Mouse (Mus musculus) ES-Bruce4 (cell line): ENCODE results near the gene Ccl2. TPM values are rescaled to one million over a fixed set of nuclear protein-coding genes. Genes with fewer than 3 reads are reported as not detected.

Experiments
- H3K27ac ChIP-seq: 2 replicates; pipeline ENCODE4 v1.5.1; 2012; ENCODE audit warnings: low read length, inconsistent platforms; ENCODE audit not compliant: insufficient read depth
- H3K27me3 ChIP-seq: 2 replicates; pipeline ENCODE4 v1.6.1; 2012; ENCODE audit warnings: mild to moderate bottlenecking, low read length, inconsistent platforms; ENCODE audit not compliant: control insufficient read depth, poor library complexity, insufficient read depth, severe bottlenecking
- H3K36me3 ChIP-seq: 2 replicates; pipeline ENCODE4 v1.6.1; 2012; ENCODE audit warnings: inconsistent platforms, mild to moderate bottlenecking, low read length, moderate library complexity; ENCODE audit not compliant: control insufficient read depth, poor library complexity, insufficient read depth, severe bottlenecking
- H3K4me1 ChIP-seq: one replicate; pipeline ENCODE4 v1.8.1; 2011; ENCODE audit warnings: low read length; ENCODE audit not compliant: control insufficient read depth, insufficient read depth
- H3K4me3 ChIP-seq: 2 replicates; pipeline ENCODE4 v1.5.1; 2011; ENCODE audit warnings: low read depth, mild to moderate bottlenecking, low read length
- H3K9ac ChIP-seq: 2 replicates; pipeline ENCODE4 v1.6.1; 2012; ENCODE audit warnings: low read depth, mild to moderate bottlenecking, inconsistent platforms; ENCODE audit not compliant: poor library complexity, severe bottlenecking
- H3K9me3 ChIP-seq: replicated peaks from 2 replicates; pipeline ENCODE4 v1.6.1; 2012; ENCODE audit warnings: mild to moderate bottlenecking, low read length, inconsistent platforms; ENCODE audit not compliant: control insufficient read depth, poor library complexity, insufficient read depth, severe bottlenecking
- CTCF ChIP-seq: IDR thresholded peaks from one replicate; pipeline ENCODE4 v1.8.1; 2011; ENCODE audit warnings: low read depth, low read length
- EP300 ChIP-seq: IDR thresholded peaks from 2 replicates; pipeline ENCODE4 v1.6.1; 2011; ENCODE audit warnings: low read depth, low read length; ENCODE audit not compliant: insufficient read depth
- POLR2A ChIP-seq: IDR thresholded peaks from one replicate; pipeline ENCODE4 v1.8.1; 2011; ENCODE audit warnings: low read length; ENCODE audit not compliant: insufficient read depth
- polyA plus RNA-seq: library from polyadenylated mRNA; stranded (reverse); fragments of >200 nt; gene quantifications from 2 replicates; pipeline ENCODE4 v1.2.4, GENCODE M21; 2011; ENCODE audit warnings: low read depth; ENCODE audit not compliant: missing spikeins, insufficient read depth, insufficient read length

Gene Ccl2
- polyA plus RNA-seq, 1 experiment = 4.3 TPM

DNA sequence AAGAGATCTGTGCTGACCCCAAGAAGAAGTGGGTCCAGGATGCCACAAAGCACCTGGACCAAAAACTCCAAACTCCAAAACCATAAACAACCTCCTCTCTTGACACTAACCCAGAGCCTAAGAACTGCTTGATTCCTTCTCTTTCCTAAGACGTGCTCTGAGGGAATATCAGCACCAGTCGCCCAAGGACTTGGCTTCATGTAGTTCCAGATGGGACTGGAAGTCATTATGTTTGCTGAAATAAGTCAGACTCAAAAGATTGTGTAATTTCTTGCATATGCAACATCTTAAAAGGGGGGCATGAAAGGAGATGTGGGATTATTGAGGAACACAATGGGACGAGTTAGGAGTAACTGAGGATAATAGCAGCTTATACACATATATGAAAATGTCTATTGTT lies 26.9 kb downstream of the Ccl2 start:
- Histone ChIP-seq H3K4me3 (no peak overlapping the region), H3K27ac (no peak overlapping the region), H3K27me3 (no peaks in the 10 kb centered on the region), H3K9ac (no peak overlapping the region), H3K36me3 (no peaks in the 10 kb centered on the region), H3K9me3 (no peaks in the 10 kb centered on the region), H3K4me1 (no peaks in the 10 kb centered on the region)
- no peak for TF ChIP-seq CTCF
- no peak for TF ChIP-seq POLR2A

DNA sequence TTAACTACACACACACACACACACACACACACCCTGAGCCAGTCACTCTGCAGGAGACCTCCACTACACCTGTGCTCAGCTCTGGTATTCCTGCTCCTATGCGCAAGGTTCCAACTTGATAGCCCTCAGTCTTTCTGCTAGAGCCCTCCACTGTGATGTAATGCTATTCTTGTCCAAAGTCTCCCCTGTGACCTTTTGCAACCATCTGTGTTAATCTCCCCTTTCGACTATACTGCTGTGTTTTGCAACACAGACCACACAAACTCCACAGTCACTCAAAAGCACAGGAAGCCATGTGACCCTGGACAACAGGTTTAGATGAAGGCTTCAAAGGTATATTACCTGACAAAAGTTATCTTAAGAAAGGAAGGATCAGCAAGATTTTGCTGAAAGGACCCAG lies 28.1 kb downstream of the Ccl2 start:
- H3K9ac ChIP-seq = no peak overlapping the region
- no peak overlapping the region for H3K27ac ChIP-seq
- H3K4me3 ChIP-seq = no peak overlapping the region
- no peak for TF ChIP-seq CTCF
- no peak for TF ChIP-seq POLR2A
- no peak for TF ChIP-seq EP300
- no peaks in the 10 kb centered on the region for H3K36me3 ChIP-seq
- H3K9me3 ChIP-seq = no peaks in the 10 kb centered on the region
- no peaks in the 10 kb centered on the region for H3K4me1 ChIP-seq
- H3K27me3 ChIP-seq = no peaks in the 10 kb centered on the region

DNA sequence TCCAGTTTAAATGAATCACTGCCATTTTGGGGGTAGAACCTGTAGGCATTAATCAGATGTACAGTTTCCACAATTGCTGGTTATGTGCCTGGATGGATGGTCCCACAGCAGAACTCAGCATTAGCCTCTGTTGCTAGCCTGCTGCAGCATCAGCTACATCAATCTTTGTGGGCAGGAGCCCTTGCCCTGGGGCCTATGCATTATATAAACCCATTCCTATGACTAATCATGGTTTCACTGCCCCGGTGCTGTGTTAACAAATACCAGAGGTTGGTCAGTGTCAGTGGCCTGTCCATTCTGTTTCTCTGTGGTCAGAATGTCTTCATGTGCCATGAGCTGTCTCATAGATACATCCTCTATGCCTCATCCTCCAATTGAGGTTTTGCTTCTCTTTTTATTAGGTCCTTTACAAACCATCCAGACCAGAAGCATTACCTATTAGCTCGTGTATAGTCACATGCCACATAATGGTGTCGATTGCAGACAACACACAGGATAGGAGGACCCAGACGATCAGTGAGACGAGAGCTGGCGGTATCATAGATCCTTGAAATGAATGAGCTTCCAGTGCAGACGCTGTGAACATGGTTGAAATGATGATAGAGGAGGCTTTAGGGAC lies 31.7 kb downstream of the Ccl2 start:
- no peaks in the 10 kb centered on the region for H3K27me3 ChIP-seq
- H3K9me3 ChIP-seq = no peaks in the 10 kb centered on the region
- no peak overlapping the region for H3K27ac ChIP-seq
- no peak overlapping the region for H3K9ac ChIP-seq
- no peak overlapping the region for H3K4me3 ChIP-seq
- TF ChIP-seq CTCF (no peak), EP300 (no peak), POLR2A (no peak)
- no peaks in the 10 kb centered on the region for H3K36me3 ChIP-seq
- no peaks in the 10 kb centered on the region for H3K4me1 ChIP-seq

DNA sequence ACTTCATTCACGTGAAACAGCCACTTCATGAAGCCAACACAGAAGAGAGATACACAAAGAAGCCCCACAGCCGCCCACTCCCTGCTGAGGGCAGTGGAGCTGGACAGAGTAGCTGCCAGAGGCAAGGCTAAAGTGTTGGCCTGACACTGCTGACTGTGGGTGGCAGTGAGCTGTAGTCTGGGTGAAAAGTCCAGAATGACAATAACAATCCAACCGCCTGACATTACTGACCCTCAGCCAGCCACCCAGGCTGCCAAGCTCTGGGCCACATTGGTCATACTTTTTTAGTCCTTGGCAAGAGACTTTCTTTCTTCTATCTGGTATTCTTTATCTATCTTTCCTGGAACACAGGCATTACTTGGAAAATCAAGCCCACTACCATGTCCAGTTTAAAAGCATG lies 35.7 kb downstream of the Ccl2 start:
- TF ChIP-seq POLR2A (no peak), EP300 (no peak), CTCF (no peak)
- H3K36me3 ChIP-seq = no peaks in the 10 kb centered on the region
- no peak overlapping the region for H3K9ac ChIP-seq
- no peaks in the 10 kb centered on the region; the same call in 1 of the 2 replicates for H3K9me3 ChIP-seq
- no peak overlapping the region for H3K4me3 ChIP-seq
- H3K27me3 ChIP-seq = no peaks in the 10 kb centered on the region
- no peaks in the 10 kb centered on the region for H3K4me1 ChIP-seq
- no peak overlapping the region for H3K27ac ChIP-seq

DNA sequence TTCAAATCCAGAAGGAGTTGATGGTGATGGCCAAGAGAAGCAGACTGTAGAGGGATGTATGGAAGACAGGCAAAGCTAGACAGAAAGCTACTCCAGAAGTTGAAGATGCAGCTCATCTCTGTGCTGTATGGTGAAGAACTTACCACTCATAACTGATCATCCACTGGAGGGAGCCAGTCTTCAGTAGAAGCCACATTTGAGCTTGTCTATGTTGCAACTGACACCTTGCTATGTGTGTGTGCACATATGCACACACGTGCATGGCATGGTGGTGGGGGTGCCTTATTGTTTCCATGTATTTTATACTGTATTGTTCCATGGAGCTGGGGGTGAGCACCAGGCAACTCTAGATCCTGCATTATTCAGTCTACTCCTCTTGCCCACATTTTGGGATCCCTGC lies 37.0 kb downstream of the Ccl2 start:
- TF ChIP-seq CTCF = no peak
- no peak for TF ChIP-seq EP300
- TF ChIP-seq POLR2A = no peak

DNA sequence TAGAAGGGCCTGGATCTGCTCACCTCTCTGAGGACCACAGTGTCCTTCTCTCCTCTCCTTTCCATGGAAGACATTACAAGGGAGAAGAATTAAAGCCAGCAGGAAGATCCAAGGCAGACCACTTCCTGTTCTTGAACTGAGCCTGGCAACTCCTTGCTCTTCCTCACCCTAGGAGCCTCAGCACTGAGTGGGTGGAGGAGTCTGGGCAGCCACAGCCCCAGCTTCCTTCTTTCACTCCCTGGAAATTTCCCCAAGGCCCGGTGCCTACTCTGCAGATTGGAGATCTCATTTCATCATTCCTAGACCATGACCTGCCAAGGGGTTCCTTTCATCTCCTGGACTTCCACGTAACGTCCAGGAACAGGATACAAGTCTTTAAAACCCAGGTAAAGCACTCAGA lies 37.6 kb downstream of the Ccl2 start:
- TF ChIP-seq POLR2A (no peak), CTCF (no peak), EP300 (no peak)
- no peak overlapping the region for H3K27ac ChIP-seq
- H3K4me1 ChIP-seq = no peaks in the 10 kb centered on the region
- no peak overlapping the region for H3K4me3 ChIP-seq
- no peak overlapping the region for H3K9ac ChIP-seq
- no peaks in the 10 kb centered on the region; the same call in 1 of the 2 replicates for H3K9me3 ChIP-seq
- H3K36me3 ChIP-seq = no peaks in the 10 kb centered on the region
- H3K27me3 ChIP-seq = no peaks in the 10 kb centered on the region

More for the DNA sequence above, 37.0 kb downstream of the Ccl2 start:
- H3K27ac ChIP-seq = no peak overlapping the region
- no peaks in the 10 kb centered on the region for H3K4me1 ChIP-seq
- no peaks in the 10 kb centered on the region for H3K27me3 ChIP-seq
- H3K9ac ChIP-seq = no peak overlapping the region
- no peaks in the 10 kb centered on the region; the same call in 1 of the 2 replicates for H3K9me3 ChIP-seq
- H3K36me3 ChIP-seq = no peaks in the 10 kb centered on the region
- no peak overlapping the region for H3K4me3 ChIP-seq
